Mouse (Mus musculus): ENCODE data around the gene Cdk14. TPM values are rescaled to one million over a fixed set of nuclear protein-coding genes. Genes with fewer than 3 reads are reported as not detected.

Gene Cdk14
- polyA plus RNA-seq, 1 experiment from 2014 or later, result 47.3 TPM

- no peaks in the 10 kb centered on the region for H3K9me3 ChIP-seq (ENCODE audit: control insufficient read depth, low read length)
- 93% methylated on average over 8 of the region's 8 CpGs for WGBS
Measured at GRCm38 (mm10) chr5:5303102-5303670, 116.9 kb downstream of the Cdk14 start.

GRCm38 (mm10) chr5:5301571-5302079 lies 118.5 kb downstream of the Cdk14 start:
- Histone ChIP-seq H3K9ac (ENCODE audit: low read depth, low read length) (no peak overlapping the region), H3K27me3 (replicated peaks; ENCODE audit: control insufficient read depth, insufficient read depth, low read length) (no peaks in the 10 kb centered on the region), H3K36me3 (ENCODE audit: control insufficient read depth, insufficient read depth, low read length) (no peaks in the 10 kb centered on the region), H3K4me3 (ENCODE audit: low read length) (no peak overlapping the region), H3K4me1 (ENCODE audit: control insufficient read depth, insufficient read depth, low read depth, low read length) (no peaks in the 10 kb centered on the region), H3K9me3 (ENCODE audit: control insufficient read depth, low read length) (no peaks in the 10 kb centered on the region), H3K4me2 (ENCODE audit: low read length) (no peak overlapping the region), H3K27ac (ENCODE audit: low read depth, low read length) (no peak overlapping the region)
- no peak for ATAC-seq
- WGBS, result 85% methylated on average over 12 of the region's 12 CpGs

More at GRCm38 (mm10) chr5:5303102-5303670, 116.9 kb downstream of the Cdk14 start:
- no peaks in the 10 kb centered on the region for H3K27me3 ChIP-seq (replicated peaks; ENCODE audit: control insufficient read depth, insufficient read depth, low read length)
- no peak overlapping the region for H3K27ac ChIP-seq (ENCODE audit: low read depth, low read length)
- ATAC-seq, result no peak
- no peaks in the 10 kb centered on the region for H3K4me1 ChIP-seq (ENCODE audit: control insufficient read depth, insufficient read depth, low read depth, low read length)
- no peak overlapping the region for H3K9ac ChIP-seq (ENCODE audit: low read depth, low read length)
- H3K4me2 ChIP-seq (ENCODE audit: low read length), result no peak overlapping the region
- H3K36me3 ChIP-seq (ENCODE audit: control insufficient read depth, insufficient read depth, low read length), result no peaks in the 10 kb centered on the region
- no peak overlapping the region for H3K4me3 ChIP-seq (ENCODE audit: low read length)

- Histone ChIP-seq H3K4me1 (ENCODE audit: control insufficient read depth, insufficient read depth, low read depth, low read length) (no peaks in the 10 kb centered on the region), H3K9me3 (ENCODE audit: control insufficient read depth, low read length) (no peaks in the 10 kb centered on the region), H3K36me3 (ENCODE audit: control insufficient read depth, insufficient read depth, low read length) (no peaks in the 10 kb centered on the region), H3K4me3 (ENCODE audit: low read length) (no peak overlapping the region), H3K27ac (ENCODE audit: low read depth, low read length) (no peak overlapping the region), H3K9ac (ENCODE audit: low read depth, low read length) (no peak overlapping the region), H3K27me3 (replicated peaks; ENCODE audit: control insufficient read depth, insufficient read depth, low read length) (no peaks in the 10 kb centered on the region), H3K4me2 (ENCODE audit: low read length) (no peak overlapping the region)
- WGBS, result 79% methylated on average over 2 of the region's 2 CpGs
- no peak for ATAC-seq
Measured at GRCm38 (mm10) chr5:5300998-5301397, 119.1 kb downstream of the Cdk14 start.

- Histone ChIP-seq H3K27ac (ENCODE audit: low read depth, low read length) (no peak overlapping the region), H3K27me3 (replicated peaks; ENCODE audit: control insufficient read depth, insufficient read depth, low read length) (no peaks in the 10 kb centered on the region), H3K9ac (ENCODE audit: low read depth, low read length) (no peak overlapping the region), H3K4me1 (ENCODE audit: control insufficient read depth, insufficient read depth, low read depth, low read length) (no peaks in the 10 kb centered on the region), H3K9me3 (ENCODE audit: control insufficient read depth, low read length) (no peaks in the 10 kb centered on the region), H3K4me2 (ENCODE audit: low read length) (no peak overlapping the region), H3K4me3 (ENCODE audit: low read length) (no peak overlapping the region), H3K36me3 (ENCODE audit: control insufficient read depth, insufficient read depth, low read length) (no peaks in the 10 kb centered on the region)
- 70% methylated on average over 1 of the region's 1 CpGs for WGBS
- ATAC-seq, result no peak
Measured at GRCm38 (mm10) chr5:5300290-5300689, 119.8 kb downstream of the Cdk14 start.

- WGBS, result 84% methylated on average over 7 of the region's 7 CpGs
- Histone ChIP-seq H3K4me1 (ENCODE audit: control insufficient read depth, insufficient read depth, low read depth, low read length) (no peaks in the 10 kb centered on the region; the same call in 1 of the 2 replicates), H3K4me3 (ENCODE audit: low read length) (no peak overlapping the region), H3K9me3 (ENCODE audit: control insufficient read depth, low read length) (no peaks in the 10 kb centered on the region), H3K36me3 (ENCODE audit: control insufficient read depth, insufficient read depth, low read length) (no peaks in the 10 kb centered on the region), H3K4me2 (ENCODE audit: low read length) (no peak overlapping the region), H3K27ac (ENCODE audit: low read depth, low read length) (no peak overlapping the region), H3K27me3 (replicated peaks; ENCODE audit: control insufficient read depth, insufficient read depth, low read length) (no peaks in the 10 kb centered on the region), H3K9ac (ENCODE audit: low read depth, low read length) (no peak overlapping the region)
- ATAC-seq, result no peak
Measured at GRCm38 (mm10) chr5:5297222-5297621, 122.9 kb downstream of the Cdk14 start.

GRCm38 (mm10) chr5:5296773-5297172 lies 123.3 kb downstream of the Cdk14 start:
- ATAC-seq, result no peak
- Histone ChIP-seq H3K4me3 (ENCODE audit: low read length) (no peak overlapping the region), H3K9me3 (ENCODE audit: control insufficient read depth, low read length) (no peaks in the 10 kb centered on the region), H3K27ac (ENCODE audit: low read depth, low read length) (no peak overlapping the region), H3K4me2 (ENCODE audit: low read length) (no peak overlapping the region), H3K4me1 (ENCODE audit: control insufficient read depth, insufficient read depth, low read depth, low read length) (no peaks in the 10 kb centered on the region; the same call in 1 of the 2 replicates), H3K9ac (ENCODE audit: low read depth, low read length) (no peak overlapping the region), H3K36me3 (ENCODE audit: control insufficient read depth, insufficient read depth, low read length) (no peaks in the 10 kb centered on the region), H3K27me3 (replicated peaks; ENCODE audit: control insufficient read depth, insufficient read depth, low read length) (no peaks in the 10 kb centered on the region)

- H3K4me1 ChIP-seq (ENCODE audit: control insufficient read depth, insufficient read depth, low read depth, low read length), result no peaks in the 10 kb centered on the region; the same call in 1 of the 2 replicates
- WGBS, result 78% methylated on average over 8 of the region's 8 CpGs
Measured at GRCm38 (mm10) chr5:5292830-5293542, 127.1 kb downstream of the Cdk14 start.

GRCm38 (mm10) chr5:5291321-5291991 lies 128.7 kb downstream of the Cdk14 start:
- H3K27me3 ChIP-seq (replicated peaks; ENCODE audit: control insufficient read depth, insufficient read depth, low read length), result no peaks in the 10 kb centered on the region

More at GRCm38 (mm10) chr5:5292830-5293542, 127.1 kb downstream of the Cdk14 start:
- Histone ChIP-seq H3K27me3 (replicated peaks; ENCODE audit: control insufficient read depth, insufficient read depth, low read length) (no peaks in the 10 kb centered on the region), H3K4me3 (ENCODE audit: low read length) (no peak overlapping the region), H3K36me3 (ENCODE audit: control insufficient read depth, insufficient read depth, low read length) (no peaks in the 10 kb centered on the region), H3K4me2 (ENCODE audit: low read length) (no peak overlapping the region), H3K9ac (ENCODE audit: low read depth, low read length) (no peak overlapping the region), H3K27ac (ENCODE audit: low read depth, low read length) (no peak overlapping the region), H3K9me3 (ENCODE audit: control insufficient read depth, low read length) (no peaks in the 10 kb centered on the region)
- no peak for ATAC-seq

GRCm38 (mm10) chr5:5290714-5291113 lies 129.4 kb downstream of the Cdk14 start:
- H3K9me3 ChIP-seq (ENCODE audit: control insufficient read depth, low read length), result no peaks in the 10 kb centered on the region
- no peak overlapping the region for H3K4me2 ChIP-seq (ENCODE audit: low read length)
- H3K27me3 ChIP-seq (replicated peaks; ENCODE audit: control insufficient read depth, insufficient read depth, low read length), result no peaks in the 10 kb centered on the region
- H3K9ac ChIP-seq (ENCODE audit: low read depth, low read length), result no peak overlapping the region
- no peak for ATAC-seq
- H3K4me3 ChIP-seq (ENCODE audit: low read length), result no peak overlapping the region
- no peaks in the 10 kb centered on the region for H3K36me3 ChIP-seq (ENCODE audit: control insufficient read depth, insufficient read depth, low read length)
- no peak overlapping the region for H3K27ac ChIP-seq (ENCODE audit: low read depth, low read length)
- H3K4me1 ChIP-seq (ENCODE audit: control insufficient read depth, insufficient read depth, low read depth, low read length), result no peaks in the 10 kb centered on the region; the same call in 1 of the 2 replicates
- WGBS, result 77% methylated on average over 4 of the region's 4 CpGs

More at GRCm38 (mm10) chr5:5291321-5291991, 128.7 kb downstream of the Cdk14 start:
- no peak for ATAC-seq
- H3K4me2 ChIP-seq (ENCODE audit: low read length), result no peak overlapping the region
- no peak overlapping the region for H3K27ac ChIP-seq (ENCODE audit: low read depth, low read length)
- H3K9ac ChIP-seq (ENCODE audit: low read depth, low read length), result no peak overlapping the region
- H3K4me3 ChIP-seq (ENCODE audit: low read length), result no peak overlapping the region
- no peaks in the 10 kb centered on the region for H3K9me3 ChIP-seq (ENCODE audit: control insufficient read depth, low read length)
- H3K36me3 ChIP-seq (ENCODE audit: control insufficient read depth, insufficient read depth, low read length), result no peaks in the 10 kb centered on the region
- WGBS, result 71% methylated on average over 6 of the region's 6 CpGs
- no peaks in the 10 kb centered on the region; the same call in 1 of the 2 replicates for H3K4me1 ChIP-seq (ENCODE audit: control insufficient read depth, insufficient read depth, low read depth, low read length)
